Mouse (Mus musculus): ENCODE measurements around the gene Ranbp17. TPM values are rescaled to one million over a fixed set of nuclear protein-coding genes. Genes with fewer than 3 reads are reported as not detected.

Gene Ranbp17
- polyA plus RNA-seq, 1 experiment from 2014 or later = 11.3 TPM

- no peaks in the 10 kb centered on the region for H3K36me3 ChIP-seq (replicated peaks)
- DNase-seq (ENCODE audit: extremely low spot score, low spot score) = peak; percentile 48
- H3K4me3 ChIP-seq = no peak overlapping the region
- 14% methylated on average over 9 of the region's 9 CpGs for WGBS
- H3K4me1 ChIP-seq = no peaks in the 10 kb centered on the region
- H3K27me3 ChIP-seq (ENCODE audit: poor library complexity, severe bottlenecking) = peaks cover 18% of the 10 kb centered on the region
- no peaks in the 10 kb centered on the region for H3K9me3 ChIP-seq
- no peak overlapping the region for H3K27ac ChIP-seq
Measured at GRCm38 (mm10) chr11:33170489-33170888, 343.1 kb downstream of the Ranbp17 start.

- no peaks in the 10 kb centered on the region for H3K27me3 ChIP-seq (ENCODE audit: poor library complexity, severe bottlenecking)
- H3K27ac ChIP-seq = peak within 1 kb of the TSS; percentile 98
- no peaks in the 10 kb centered on the region for H3K9me3 ChIP-seq
- peak within 1 kb of the TSS; percentile 97 for H3K4me3 ChIP-seq
- peaks cover 38% of the 10 kb centered on the region for H3K4me1 ChIP-seq
- 3% methylated on average over 49 of the region's 49 CpGs for WGBS
- peak; percentile 99 for DNase-seq (ENCODE audit: extremely low spot score, low spot score)
- peaks cover 39% of the 10 kb centered on the region for H3K36me3 ChIP-seq (replicated peaks)
Measured at GRCm38 (mm10) chr11:33162998-33163506, 350.5 kb downstream of the Ranbp17 start, which contains the start of gene Npm1. Npm1 (minus strand) TSS chr11:33163206.

- Histone ChIP-seq H3K9me3 (no peaks in the 10 kb centered on the region), H3K27ac (peak overlapping the region; percentile 98), H3K36me3 (replicated peaks) (peaks cover 46% of the 10 kb centered on the region), H3K27me3 (ENCODE audit: poor library complexity, severe bottlenecking) (no peaks in the 10 kb centered on the region), H3K4me3 (peak overlapping the region; percentile 97), H3K4me1 (peaks cover 40% of the 10 kb centered on the region)
- DNase-seq (ENCODE audit: extremely low spot score, low spot score) = peak; percentile 80
- 2% methylated on average over 53 of the region's 53 CpGs for WGBS
Measured at GRCm38 (mm10) chr11:33162211-33162997, 351.1 kb downstream of the Ranbp17 start.

Other genes with a start within 250 kb of the Ranbp17 start
- gene Gm12117, start 237.0 kb downstream of the Ranbp17 start, polyA plus RNA-seq (2016; fragmentation: Nextera tagmentation; extraction: Ambion mirVana) = not detected in 2 replicates
- gene Gabrp, start 65.2 kb upstream of the Ranbp17 start, polyA plus RNA-seq (2016; fragmentation: Nextera tagmentation; extraction: Ambion mirVana) = 1.5 and 1.6 TPM in 2 replicates
- gene D130052B06Rik, start 85.6 kb upstream of the Ranbp17 start, polyA plus RNA-seq (2016; fragmentation: Nextera tagmentation; extraction: Ambion mirVana) = not detected in 2 replicates